Mouse (Mus musculus) lung, embryonic 16.5 days (tissue): Measurements from ENCODE around the gene Il9. TPM values are rescaled to one million over a fixed set of nuclear protein-coding genes. Genes with fewer than 3 reads are reported as not detected.

Source experiments
- ATAC-seq: fragments of 200-750 bp; cut with Nextera tagmentation; 2 replicates; pipeline ENCODE4 v1.8.0; 2017; ENCODE audit warnings: low read depth, mild to moderate bottlenecking, moderate library complexity
- H3K27ac ChIP-seq: fragments of 300-500 bp; sonication (generic); 2 replicates; pipeline ENCODE4 v1.5.1; 2014; ENCODE audit warnings: mild to moderate bottlenecking, control low read depth, low read length
- H3K27me3 ChIP-seq: fragments of 300-500 bp; sonication (generic); 2 replicates; pipeline ENCODE4 v1.6.1; 2014; ENCODE audit warnings: low read depth, low read length, mixed read lengths; ENCODE audit not compliant: control insufficient read depth, insufficient read depth
- H3K36me3 ChIP-seq: fragments of 300-500 bp; sonication (generic); 2 replicates; pipeline ENCODE4 v1.6.1; 2014; ENCODE audit warnings: low read length; ENCODE audit not compliant: control insufficient read depth, insufficient read depth
- H3K4me1 ChIP-seq: fragments of 300-500 bp; sonication (generic); replicated peaks from 2 replicates; pipeline ENCODE4 v1.6.1; 2014; ENCODE audit warnings: low read length, mixed read lengths; ENCODE audit not compliant: control insufficient read depth, insufficient read depth
- H3K4me2 ChIP-seq: fragments of 300-500 bp; sonication (generic); 2 replicates; pipeline ENCODE4 v1.6.1; 2014; ENCODE audit warnings: low read depth, low read length, control low read depth
- H3K4me3 ChIP-seq: fragments of 300-500 bp; sonication (generic); 2 replicates; pipeline ENCODE4 v1.5.1; 2014; ENCODE audit warnings: mild to moderate bottlenecking, low read length, control low read depth
- H3K9ac ChIP-seq: fragments of 300-500 bp; sonication (generic); 2 replicates; pipeline ENCODE4 v1.6.1; 2014; ENCODE audit warnings: low read length, control low read depth
- H3K9me3 ChIP-seq: fragments of 300-500 bp; sonication (generic); 2 replicates; pipeline ENCODE4 v1.6.1; 2016; ENCODE audit warnings: low read length; ENCODE audit not compliant: control insufficient read depth
- WGBS: fragments of 180-500 bp; shearing (Covaris S2); extraction: QIAGEN DNeasy Blood & Tissue Kit; methylation state at CpG from one replicate; pipeline ENCODE4 v1.1.7; 2014; 5-methylcytosine and 5-hydroxymethylcytosine counted together
- polyA plus RNA-seq: library from polyadenylated mRNA; unstranded; fragments of >200 nt; fragmentation: Nextera tagmentation; extraction: Ambion mirVana; gene quantifications from 2 replicates; pipeline ENCODE4 v1.2.1, GENCODE M21; 2015

The Il9 gene
- polyA plus RNA-seq, 1 experiment from 2014 or later: not detected

DNA sequence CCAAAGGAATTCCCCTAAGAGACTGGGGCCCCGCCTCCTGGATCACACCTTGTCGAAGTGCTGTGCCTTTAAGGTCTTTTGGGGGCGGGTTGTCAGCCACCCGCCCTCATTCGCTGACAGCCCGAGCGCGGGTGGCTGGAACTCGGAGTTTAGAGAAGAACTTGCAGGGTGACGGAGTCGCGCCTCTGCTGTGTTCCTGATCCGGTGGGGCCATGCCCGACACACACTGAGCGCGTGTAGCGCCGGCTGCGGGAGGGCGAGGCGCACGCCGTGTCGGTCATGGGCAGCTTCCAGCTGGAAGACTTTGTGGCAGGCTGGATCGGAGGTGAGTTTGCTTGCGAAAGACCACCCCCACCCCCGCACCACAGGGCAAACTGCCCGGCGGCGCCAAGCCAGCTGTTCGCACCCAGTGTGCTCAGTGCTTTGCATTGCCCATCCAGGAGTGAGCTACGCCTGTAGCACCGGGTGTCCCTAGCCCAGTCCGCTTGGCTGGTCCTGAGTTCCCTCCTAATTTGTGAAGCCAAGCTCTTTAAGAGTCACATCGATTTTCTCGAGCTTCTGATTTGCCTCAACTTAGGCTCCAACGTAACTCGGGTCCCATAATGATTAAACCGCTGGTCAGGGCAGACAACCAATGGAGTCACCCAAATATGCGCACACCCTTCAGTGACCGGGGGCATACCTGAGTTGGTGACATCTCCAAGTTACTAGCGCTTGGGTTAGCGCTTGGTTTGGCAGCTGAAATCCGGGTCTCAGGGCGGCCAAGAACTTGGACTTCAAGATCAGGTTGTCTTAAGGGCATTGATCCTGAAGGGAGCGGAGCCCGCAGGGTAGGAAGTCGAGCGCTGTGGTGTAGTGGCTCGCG, 43.6 kb downstream of the Il9 start, which contains the start of gene Slc25a48:
Slc25a48 (plus strand) TSS at position 145 of the 865 bp plus-strand sequence.
- H3K4me3 ChIP-seq: peak within 1 kb of the TSS; percentile 45

GRCm38 (mm10) chr13:56435615-56436287, 46.3 kb downstream of the Il9 start:
- Histone ChIP-seq H3K9ac (no peak overlapping the region), H3K4me1 (peaks cover 15% of the 10 kb centered on the region), H3K4me3 (no peak overlapping the region), H3K36me3 (no peaks in the 10 kb centered on the region), H3K9me3 (no peaks in the 10 kb centered on the region), H3K4me2 (no peak overlapping the region), H3K27ac (no peak overlapping the region), H3K27me3 (peaks cover 33% of the 10 kb centered on the region)
- 51% methylated on average over 10 of the region's 10 CpGs for WGBS
- ATAC-seq: peak; percentile 29; the same call in 1 of the 2 replicates

More for the DNA sequence above, 43.6 kb downstream of the Il9 start, which contains the start of gene Slc25a48:
- 2% methylated on average over 51 of the region's 51 CpGs for WGBS
- Histone ChIP-seq H3K9ac (peak within 1 kb of the TSS; percentile 42), H3K27ac (no peak within 1 kb of the TSS), H3K4me2 (peak within 1 kb of the TSS; percentile 73), H3K9me3 (no peaks in the 10 kb centered on the region), H3K27me3 (peaks cover 35% of the 10 kb centered on the region), H3K4me1 (peaks cover 15% of the 10 kb centered on the region), H3K36me3 (no peaks in the 10 kb centered on the region)
- ATAC-seq: peak; percentile 56

GRCm38 (mm10) chr13:56434311-56434751, 47.7 kb downstream of the Il9 start:
- Histone ChIP-seq H3K9me3 (no peaks in the 10 kb centered on the region), H3K4me1 (peaks cover 15% of the 10 kb centered on the region), H3K27ac (no peak overlapping the region), H3K4me2 (no peak overlapping the region), H3K27me3 (peaks cover 25% of the 10 kb centered on the region), H3K36me3 (no peaks in the 10 kb centered on the region), H3K9ac (no peak overlapping the region), H3K4me3 (no peak overlapping the region)
- ATAC-seq: no peak
- 62% methylated on average over 9 of the region's 9 CpGs for WGBS

- WGBS: 18% methylated on average over 10 of the region's 10 CpGs
Measured at GRCm38 (mm10) chr13:56433466-56433865, 48.6 kb downstream of the Il9 start.

GRCm38 (mm10) chr13:56432496-56432895, 49.5 kb downstream of the Il9 start:
- Histone ChIP-seq H3K27ac (no peak overlapping the region), H3K4me2 (no peak overlapping the region), H3K4me1 (peaks cover 2% of the 10 kb centered on the region; the same call in 1 of the 2 replicates), H3K9me3 (no peaks in the 10 kb centered on the region), H3K9ac (no peak overlapping the region), H3K36me3 (no peaks in the 10 kb centered on the region), H3K27me3 (peaks cover 7% of the 10 kb centered on the region), H3K4me3 (no peak overlapping the region)
- WGBS: 81% methylated on average over 11 of the region's 12 CpGs
- no peak for ATAC-seq

More at GRCm38 (mm10) chr13:56433466-56433865, 48.6 kb downstream of the Il9 start:
- no peak overlapping the region for H3K4me3 ChIP-seq
- H3K9ac ChIP-seq: no peak overlapping the region
- no peak overlapping the region for H3K4me2 ChIP-seq
- H3K4me1 ChIP-seq: peaks cover 9% of the 10 kb centered on the region
- no peak overlapping the region for H3K27ac ChIP-seq
- no peaks in the 10 kb centered on the region for H3K36me3 ChIP-seq
- H3K9me3 ChIP-seq: no peaks in the 10 kb centered on the region
- H3K27me3 ChIP-seq: peaks cover 16% of the 10 kb centered on the region
- no peak for ATAC-seq

Other genes starting within 250 kb of the Il9 start
- gene Neurog1, start 230.1 kb downstream of the Il9 start, polyA plus RNA-seq: not detected in 2 replicates
- gene Cxcl14, start 185.7 kb downstream of the Il9 start, polyA plus RNA-seq: 10.3 and 13.4 TPM in 2 replicates
- not detected in 2 replicates for gene Gm3045, start 55.7 kb downstream of the Il9 start, polyA plus RNA-seq
- 0.08 and 0.11 TPM in 2 replicates for gene Slc25a48, start 43.9 kb downstream of the Il9 start, polyA plus RNA-seq
- 0.77 and 1.2 TPM in 2 replicates for gene Fbxl21, start 40.2 kb upstream of the Il9 start, polyA plus RNA-seq
- 0.70 TPM in 1 of 2 replicates, not detected in the other for gene Lect2, start 66.3 kb upstream of the Il9 start, polyA plus RNA-seq
- 175 and 183 TPM in 2 replicates for gene Tgfbi, start 127.3 kb upstream of the Il9 start, polyA plus RNA-seq
- 33.5 and 34.8 TPM in 2 replicates for gene Smad5, start 220.8 kb upstream of the Il9 start, polyA plus RNA-seq